Mouse (Mus musculus) heart, postnatal 4 days (tissue): ENCODE results near the gene Zfp334. TPM values are rescaled to one million over a fixed set of nuclear protein-coding genes. Genes with fewer than 3 reads are reported as not detected.

Source experiments
- DNase-seq: peaks from one replicate; pipeline ENCODE4 v3.0.0; 2021
- total RNA-seq, 2 experiments: library from RNA; stranded (reverse); gene quantifications; 2 replicates each; pipeline ENCODE4 v1.2.3; 2021

The Zfp334 gene
- 1 to 10 TPM; 4.0 to 4.6 TPM for total RNA-seq

DNA sequence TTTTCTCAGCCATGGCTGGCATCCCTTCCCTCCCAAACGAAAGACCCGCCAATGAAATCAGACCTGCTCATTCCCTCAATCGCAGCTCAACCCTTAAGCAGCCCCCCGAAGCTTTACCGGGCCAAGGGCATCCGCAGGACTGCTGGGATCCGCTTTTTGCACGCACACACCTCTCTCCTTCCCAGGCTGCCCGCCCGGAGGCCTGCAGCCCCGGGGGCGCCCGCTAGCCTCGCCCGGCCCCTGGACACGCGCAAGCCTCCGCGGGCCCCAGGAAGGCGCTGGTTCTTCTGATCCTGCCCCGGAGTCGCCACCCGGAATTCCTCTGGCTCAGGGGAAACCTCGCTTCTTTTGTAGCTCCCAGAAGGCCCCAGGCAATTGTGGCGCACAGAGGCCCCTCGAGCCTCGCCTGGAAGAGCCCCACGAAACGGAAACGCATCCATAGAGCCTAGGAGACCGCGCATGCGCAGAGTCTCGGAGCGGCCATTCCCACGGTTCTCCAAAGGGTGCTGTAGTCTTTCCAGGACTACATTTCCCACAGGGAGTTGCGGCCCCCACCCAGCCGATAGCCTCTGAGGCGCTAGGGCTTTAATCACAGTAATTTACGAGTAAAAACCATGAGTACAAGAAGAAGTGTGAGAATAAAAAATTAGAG, at the start of gene Zfp334:
TSS of gene Zfp334 (minus strand) at position 416 of the 652 bp plus-strand sequence.
- DNase-seq = peak; percentile 97

DNA sequence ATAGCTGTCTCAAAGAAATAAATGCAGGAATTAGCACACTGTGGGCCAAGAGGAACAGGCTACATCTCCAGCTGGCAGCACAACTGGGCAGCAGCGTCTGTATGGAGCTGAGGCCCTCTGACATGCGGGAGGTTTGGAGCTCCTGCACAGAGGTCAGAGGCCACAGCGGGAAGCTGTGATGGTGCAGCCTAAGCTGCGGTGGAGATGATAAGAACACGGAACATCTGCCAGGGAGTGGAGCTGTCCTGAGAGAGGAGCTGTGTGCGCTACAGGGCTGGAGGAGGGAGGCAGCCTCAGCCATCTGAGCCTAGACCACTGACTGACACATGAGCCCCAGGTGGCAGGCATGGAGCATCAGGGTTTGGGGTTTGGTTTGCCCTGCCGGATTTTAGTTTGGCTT, 40.6 kb upstream of the Zfp334 start:
- DNase-seq = no peak

DNA sequence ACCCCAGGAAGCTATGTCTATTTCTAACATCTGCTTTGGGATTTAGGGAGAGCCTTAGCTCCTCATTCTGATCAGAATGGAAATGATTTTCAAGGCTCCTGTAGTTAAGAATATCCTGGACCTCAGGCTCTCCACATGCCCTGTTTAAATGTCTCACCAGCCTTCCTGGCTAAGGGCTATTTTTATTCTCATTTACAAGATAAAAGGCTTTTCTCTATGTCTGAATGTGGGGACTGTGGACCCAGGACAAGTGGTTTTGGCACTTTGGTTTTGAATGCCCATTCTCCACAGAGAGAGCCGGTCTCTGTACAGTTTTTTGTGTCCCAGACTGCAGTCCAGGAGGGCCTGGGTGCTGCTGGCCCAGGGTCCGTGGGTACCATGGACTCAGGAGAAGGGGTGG, 32.1 kb upstream of the Zfp334 start:
- DNase-seq = no peak

DNA sequence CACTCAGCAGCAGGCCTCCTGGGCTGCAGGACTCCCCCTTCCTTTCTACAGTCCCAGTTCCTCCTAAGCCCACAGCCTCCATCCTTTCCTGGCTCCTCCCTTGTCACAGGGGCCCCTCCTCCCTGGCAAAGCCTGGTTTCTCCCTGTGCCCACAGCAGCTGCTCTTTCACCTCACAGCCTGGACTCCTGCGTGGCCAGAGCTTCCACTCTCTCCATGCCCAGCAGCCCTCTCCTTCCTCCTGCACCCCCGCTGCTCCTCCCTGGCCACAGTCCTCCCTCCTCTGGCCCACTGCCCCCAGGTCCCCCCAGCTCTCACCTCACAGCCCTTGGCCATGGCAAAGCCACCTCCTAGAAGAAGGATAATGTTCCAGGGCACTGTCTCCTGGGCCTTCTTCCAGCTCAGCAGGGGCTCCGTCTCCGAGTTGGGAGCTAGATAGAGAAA, 31.6 kb upstream of the Zfp334 start:
- DNase-seq = no peak

DNA sequence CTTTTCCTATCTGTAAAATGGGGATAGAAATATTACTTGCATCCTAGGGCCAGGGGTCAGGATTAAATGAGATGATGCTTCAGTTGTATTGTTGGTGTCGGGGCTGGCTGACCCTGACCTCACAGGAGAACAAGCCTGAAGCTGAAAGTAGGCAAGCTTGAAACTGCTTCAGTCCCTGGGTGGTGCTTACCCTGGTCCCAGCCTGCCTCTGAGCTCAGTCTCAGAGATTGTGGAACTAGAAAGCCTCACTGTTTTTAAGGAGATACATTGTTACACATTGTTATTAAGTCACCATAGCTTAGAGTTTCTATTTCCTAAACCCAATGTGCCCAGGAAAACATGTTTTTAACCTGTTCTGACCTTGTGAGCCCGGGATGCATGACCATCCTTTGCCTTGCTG, 30.5 kb upstream of the Zfp334 start:
- no peak for DNase-seq

DNA sequence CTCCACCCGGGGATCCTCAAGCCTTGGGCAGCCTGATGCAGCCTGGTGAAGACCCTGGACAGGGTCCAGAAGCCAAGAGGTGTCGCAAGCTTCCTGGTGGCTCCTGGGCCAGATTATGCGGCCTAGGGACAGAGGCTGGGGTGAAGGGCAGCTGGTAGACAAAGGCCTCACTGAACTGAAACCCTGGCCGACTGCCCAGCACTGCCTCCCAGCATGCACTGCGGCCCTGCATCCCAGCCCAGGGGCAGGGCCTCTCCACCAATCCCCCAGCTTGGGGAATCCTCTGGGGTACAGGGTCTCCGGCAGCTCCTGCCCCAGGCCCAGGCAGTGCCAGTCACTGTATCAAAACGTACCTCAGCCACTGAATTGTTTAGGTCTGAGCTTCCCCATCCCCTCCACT, 29.2 kb upstream of the Zfp334 start:
- DNase-seq = peak; percentile 55

DNA sequence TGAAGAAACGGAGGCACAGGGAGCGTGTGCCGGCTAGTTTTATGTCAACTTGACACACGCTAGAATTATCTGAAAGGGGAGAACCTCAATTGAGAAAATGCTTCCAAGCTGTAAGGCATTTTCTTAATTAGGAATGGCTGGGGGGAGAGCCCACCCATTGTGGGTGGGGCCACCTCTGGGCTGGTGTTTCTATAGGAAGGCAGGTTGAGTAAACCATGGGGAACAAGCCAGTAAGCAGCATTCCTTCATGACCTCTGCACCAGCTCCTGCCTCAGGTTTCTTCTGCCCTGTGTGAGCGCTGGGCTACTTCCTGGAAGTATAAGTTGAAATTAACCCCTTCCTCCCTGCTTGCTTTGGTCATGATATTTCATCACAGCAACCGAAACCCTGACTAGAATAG, 27.7 kb upstream of the Zfp334 start:
- DNase-seq = no peak

DNA sequence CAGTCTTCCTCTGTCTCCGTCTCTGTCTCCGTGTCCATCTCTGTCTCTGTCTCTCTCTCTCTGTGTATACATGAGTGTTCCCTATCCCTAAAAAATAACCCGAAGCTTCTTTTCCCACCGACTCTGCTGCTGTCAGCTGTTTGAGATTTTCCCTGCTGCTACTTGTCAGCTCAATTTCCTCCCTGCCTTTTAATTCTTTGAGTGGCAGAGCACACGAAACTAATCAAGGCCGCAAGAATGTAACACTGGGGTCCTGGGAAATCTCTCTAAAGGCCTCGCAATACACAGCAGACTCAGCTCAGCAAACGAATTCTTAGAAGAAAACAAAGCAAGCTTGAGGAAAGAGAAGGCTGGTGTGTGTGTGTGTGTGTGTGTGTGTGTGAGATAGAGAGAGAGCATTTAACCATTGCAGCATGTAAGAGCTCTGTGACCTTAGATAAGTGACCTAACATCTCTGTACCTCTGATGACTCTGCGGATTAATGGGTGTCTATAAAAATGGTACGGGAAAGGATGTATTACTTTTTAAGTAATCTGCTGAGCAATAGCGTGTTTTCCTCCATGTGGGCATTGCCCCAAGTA, 27.2 kb upstream of the Zfp334 start:
- no peak for DNase-seq

DNA sequence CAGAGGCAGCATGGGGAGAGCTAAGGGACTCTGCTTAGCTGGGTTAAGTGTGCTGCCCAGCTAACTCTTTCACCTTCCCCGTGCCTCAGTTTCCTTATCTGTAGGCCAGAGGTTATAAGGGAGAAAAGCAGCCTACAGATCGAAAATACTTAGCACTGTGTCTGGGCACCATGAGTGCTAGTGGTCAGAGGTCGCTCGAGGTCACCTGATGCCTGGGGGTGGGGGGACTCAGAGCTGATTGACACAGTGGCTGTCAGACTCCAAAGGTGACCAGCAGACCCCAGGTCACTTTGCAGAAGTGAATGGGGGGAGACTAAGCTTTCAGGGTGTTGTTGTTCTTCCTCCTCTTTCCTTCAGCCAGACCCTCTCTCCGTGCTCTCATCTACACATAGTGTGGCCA, 26.3 kb upstream of the Zfp334 start:
- DNase-seq = no peak

DNA sequence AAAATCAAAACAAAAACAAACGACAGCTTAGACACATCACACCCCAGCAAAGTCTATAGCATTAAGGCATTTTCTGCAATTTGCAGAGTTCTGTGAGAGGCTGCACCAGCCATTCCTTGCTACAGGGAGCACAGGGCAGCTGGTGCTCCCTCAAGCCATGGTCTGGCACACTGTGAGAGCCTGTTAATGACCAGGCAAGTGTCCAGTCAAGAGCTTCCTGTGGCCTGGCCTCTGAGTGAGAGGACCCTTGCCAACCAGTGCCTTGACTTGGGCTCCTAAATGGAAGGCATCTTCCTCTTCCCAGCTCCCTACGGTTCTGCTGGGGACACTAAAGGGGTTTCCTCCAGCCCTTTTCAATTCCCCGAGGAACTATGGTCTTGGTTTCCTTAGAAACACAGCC, 25.8 kb upstream of the Zfp334 start:
- no peak for DNase-seq

DNA sequence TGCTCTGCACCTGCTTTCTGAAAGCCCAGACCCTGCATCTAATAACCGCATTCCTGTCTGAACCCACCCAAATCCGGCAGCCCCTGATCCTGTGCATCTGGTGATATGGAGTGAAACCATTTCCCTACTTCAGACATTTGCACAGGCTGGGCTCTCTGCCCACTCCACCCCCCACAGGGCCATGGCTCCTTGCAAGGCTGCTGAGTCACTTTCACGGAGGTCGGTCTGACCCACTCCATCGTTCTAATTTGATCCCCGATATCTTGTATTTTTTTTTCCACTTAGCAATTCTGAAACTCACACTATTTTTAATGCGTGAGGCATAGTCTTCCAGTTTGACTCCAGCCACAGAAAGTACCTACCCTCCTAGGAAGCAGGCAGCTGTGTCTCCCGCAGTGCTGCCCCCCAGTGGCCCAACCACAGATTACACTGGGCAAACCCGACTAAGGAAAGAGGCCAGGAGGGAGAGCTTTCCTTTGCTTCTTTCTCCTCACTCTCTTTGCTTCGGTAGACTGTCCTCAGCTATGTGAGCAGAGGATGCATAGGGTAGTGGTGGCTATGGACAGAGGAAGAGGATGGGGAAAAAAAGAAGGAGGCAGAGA, 19.7 kb upstream of the Zfp334 start:
- DNase-seq = peak; percentile 82

DNA sequence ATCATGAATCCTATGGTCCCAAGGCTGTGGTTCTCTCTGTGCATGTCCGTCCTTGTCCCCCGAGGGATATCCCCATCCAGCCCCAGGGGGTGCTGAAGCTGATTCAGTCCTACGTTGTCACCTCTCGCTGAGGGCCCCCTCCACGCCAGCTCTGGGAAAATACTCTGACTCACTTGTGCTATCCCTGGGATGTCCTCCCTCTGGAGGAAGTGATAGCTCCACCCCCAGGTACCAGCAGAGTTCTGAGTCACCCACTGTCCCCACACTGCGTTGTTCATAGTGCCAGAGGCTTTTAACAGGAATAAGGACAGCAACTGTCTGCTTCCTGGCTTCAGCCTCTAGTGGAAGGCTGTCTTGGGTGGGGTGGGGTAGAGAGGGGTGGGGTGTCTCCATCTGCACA, 17.3 kb upstream of the Zfp334 start:
- DNase-seq = no peak

DNA sequence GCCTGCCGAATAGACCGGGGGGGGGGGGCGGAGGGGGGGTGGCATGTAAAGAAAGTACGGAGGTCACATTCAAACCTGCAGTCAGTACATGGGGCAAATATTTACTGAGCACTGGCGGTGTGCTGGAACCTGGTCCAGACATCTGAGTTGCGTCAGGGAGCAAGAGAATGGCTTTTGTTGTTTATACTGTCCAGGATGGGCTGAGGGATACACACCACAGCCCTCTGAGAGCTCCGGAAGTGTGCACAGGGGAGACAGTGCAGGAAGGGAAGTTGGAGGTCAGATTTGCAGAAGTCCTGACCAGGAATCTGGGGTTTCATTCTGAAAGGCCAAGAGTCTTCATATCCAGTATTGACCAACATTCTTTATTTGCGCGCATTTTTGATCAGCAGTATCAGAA, 16.9 kb upstream of the Zfp334 start:
- no peak for DNase-seq

DNA sequence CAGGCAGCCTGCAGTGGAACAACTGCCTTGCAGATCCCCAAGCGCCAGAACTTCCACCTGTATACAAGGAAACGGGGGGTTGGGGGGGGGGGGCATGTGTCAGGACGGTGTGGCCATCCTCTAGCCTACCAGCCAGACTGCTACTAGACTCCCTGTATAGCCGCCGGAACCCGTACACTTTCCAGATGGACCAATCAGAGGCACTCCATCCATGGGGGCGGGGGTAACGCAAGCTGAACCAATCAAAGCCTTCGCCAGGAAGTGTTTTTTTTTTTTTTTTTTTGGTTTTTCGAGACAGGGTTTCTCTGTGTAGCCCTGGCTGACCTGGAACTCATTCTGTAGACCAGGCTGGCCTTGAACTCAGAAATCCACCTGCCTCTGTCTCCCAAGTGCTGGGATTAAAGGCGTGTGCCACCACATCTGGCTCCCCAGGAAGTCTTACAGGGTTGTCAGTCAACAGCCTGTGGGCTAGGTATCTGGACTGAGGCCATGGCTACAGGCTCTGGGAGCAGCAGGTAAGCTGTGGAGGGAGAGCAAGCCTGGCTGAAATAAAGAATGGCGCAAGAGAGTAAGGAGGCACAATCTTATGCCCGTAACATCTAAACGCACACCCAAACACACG, 10.2 kb upstream of the Zfp334 start:
- no peak for DNase-seq

DNA sequence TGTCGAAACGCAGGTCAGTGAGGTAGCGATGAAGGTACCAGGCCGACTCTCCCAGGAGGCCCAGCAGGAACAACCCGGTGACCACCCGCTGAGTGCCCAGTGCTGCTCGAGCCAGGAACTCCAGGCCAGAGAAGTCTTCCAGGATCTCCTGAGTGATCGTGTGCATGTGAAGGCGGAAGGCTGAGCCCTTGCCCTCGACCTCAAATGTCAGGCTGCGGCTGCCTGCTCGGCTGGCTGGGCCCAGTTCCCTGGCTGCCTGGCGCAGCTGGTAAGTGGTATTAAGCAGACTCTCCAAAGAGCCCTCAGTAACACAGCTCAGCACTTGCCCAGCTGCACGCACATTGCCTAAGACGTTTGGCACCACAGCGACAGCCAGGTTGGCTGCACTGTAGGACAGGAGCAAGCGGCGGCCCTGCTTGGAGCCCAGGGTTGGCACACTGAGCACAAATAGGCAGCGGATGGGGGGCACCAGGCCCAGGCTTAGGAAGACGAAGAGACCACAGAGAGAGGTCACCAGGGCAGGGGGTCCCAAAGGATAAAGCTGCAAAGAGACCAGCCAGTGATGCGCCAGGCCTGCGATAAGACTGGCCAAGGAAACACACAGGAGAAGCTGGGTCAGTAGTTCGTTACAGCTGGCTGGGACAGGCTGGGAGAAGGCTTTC, 9.6 kb upstream of the Zfp334 start:
- DNase-seq = no peak

DNA sequence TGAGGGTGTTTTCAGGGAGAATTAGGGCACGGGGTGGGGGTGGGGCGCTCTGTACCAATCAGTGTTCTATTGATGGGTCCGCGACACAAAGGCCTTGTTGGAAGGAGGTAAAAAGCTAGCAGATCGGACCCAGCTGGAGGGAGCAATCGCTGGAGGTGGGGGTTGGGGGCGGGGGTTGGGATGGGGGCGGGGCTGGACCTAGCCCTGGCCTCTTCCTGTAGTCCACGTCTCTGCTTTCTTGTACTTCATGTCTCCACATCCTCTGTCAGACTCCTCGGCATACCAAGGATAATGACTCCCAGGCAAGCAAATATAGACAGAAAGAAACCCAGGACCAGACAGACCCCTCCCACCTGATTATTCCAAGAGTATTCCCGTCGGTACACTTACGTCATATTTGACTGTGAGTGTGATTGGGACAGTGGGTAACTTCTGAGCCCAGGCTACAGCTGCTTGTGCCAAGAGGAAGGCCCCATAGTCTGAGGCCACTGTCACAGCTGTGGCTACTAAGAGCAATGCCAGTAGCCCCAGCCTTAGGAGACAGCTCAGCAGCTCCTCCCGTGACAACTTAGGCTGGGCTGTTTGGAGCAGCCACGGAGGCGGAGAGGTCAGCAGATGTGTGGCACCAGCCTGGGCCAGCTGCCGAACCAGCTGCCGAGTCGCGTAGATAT, 8.9 kb upstream of the Zfp334 start:
- peak; percentile 21 for DNase-seq

DNA sequence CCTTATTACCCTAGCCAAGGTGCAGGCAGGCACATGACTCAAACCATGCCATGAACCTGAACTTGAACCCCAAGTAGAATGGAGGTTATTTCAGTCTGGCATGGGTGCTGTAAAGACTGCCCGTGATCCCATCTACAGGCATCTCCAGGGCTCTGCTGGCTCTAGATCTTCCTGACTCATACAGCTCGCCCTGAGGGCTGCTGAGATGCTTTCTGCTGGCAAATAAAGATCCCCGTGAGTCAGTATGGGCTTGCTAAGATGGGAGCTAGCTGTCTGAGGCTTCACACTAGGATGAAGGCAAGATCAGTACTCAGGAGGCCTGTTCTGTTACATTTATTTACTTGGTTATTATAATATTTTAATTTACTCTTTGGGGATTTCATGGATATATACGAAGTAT, 4.1 kb upstream of the Zfp334 start:
- no peak for DNase-seq

DNA sequence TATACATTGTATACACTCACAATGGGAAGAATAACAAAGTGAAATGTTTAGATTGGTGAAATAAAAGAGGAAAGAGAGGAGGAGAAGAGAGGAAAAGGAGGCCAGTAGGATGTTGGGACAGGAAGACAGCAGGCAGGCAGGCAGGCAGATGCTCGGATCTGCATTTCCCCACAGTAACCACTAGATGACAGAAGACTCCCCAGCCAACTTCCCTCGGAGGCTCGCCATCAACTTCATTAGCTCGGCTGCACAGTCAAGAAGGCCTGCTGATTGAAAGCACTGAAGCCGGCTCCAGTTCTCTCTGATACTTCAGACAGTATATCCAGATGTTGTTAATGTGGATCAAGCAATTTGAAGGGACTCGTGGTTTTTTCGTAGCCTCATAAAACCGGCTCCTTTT, 3.5 kb upstream of the Zfp334 start:
- DNase-seq = peak; percentile 62

DNA sequence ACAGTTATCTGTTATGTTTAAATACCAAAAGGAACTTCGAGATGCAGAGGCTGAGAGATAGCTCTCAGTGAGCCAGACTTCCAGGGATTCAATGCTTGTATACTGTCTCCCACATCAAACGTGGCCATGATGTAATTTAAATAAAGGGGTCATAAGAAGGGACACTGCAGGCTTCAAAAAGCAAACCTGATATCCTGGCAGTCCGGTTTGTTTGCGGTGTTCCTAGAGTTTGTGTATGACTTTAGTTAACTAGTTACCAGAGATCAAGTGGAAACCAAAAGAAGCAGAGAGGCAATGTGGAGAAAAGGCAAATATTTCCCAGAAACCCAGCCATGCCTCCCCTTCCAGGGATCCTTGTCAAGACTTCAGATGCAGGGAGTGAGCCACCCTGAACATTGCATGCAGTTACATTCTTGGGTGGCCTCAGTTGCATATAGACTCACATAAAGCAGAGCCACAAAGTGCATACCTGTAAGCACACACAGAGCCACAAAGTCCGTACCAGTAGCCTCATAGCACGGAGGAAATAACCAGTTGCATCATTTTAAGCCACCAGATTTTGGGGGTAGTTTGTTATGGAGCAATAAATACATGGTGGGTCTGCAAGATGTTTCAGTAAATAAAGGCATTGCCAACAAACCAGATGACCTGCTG, 1.4 kb upstream of the Zfp334 start:
- no peak for DNase-seq

DNA sequence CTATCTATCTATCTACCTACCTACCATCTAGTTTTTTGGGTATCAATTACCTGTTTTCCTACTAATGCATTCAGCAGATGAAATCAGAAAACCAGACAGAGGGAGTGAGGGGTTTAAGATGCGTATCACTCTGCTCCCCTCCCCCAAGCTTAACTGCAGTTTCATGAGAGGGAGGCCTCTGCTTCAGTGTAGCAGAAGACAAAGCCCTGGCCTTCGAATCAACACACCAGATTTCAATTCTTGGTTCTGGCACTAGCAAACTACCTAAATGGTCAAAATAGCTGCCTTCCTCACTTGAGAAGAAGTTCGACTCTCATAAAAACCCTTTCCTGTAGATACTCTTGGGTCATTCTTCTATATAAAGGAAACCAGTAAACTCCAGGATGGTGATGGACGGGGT, 689 bp downstream of the Zfp334 start:
- DNase-seq = no peak

DNA sequence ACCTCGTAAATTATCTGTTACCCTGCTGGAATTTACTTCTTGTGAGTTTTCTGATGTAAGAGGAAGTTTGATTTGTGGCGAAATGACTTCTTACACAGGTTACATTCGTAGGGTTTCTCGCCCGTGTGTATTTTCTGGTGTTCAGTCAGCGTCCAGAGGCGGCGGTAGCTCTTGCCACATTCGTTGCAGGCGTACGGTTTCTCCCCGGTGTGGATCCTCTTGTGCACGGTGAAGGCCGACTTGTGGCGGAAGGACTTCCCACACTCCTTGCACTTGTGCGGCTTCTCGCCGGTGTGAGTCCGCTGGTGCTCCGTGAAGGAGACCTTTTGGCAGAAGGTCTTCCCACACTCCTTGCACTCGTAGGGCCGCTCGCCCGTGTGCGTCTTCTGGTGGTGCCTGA, 8.0 kb downstream of the Zfp334 start:
- DNase-seq = no peak

DNA sequence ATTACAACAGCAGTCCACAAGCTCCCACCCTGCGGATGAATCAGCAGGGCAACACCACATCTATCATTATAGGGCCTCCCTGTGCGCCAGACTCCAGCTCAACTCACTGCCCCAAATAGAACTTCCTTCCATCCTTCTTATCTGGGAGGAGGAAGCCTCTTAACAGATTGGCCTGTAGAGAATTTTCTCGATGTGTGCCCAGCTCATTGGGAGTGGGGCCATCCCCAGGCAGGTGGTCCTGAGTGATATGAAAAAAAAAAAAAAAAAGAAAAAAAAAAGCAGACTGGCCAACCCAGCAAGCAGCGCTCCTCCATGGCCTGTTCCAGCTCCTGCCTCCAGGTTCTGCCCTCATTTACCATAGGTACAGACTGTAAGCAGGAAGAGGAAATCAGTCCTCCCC, 12.1 kb downstream of the Zfp334 start:
- no peak for DNase-seq
